8 mouse cellular contexts compared by ENCODE assay signal in the genomic region with DNA sequence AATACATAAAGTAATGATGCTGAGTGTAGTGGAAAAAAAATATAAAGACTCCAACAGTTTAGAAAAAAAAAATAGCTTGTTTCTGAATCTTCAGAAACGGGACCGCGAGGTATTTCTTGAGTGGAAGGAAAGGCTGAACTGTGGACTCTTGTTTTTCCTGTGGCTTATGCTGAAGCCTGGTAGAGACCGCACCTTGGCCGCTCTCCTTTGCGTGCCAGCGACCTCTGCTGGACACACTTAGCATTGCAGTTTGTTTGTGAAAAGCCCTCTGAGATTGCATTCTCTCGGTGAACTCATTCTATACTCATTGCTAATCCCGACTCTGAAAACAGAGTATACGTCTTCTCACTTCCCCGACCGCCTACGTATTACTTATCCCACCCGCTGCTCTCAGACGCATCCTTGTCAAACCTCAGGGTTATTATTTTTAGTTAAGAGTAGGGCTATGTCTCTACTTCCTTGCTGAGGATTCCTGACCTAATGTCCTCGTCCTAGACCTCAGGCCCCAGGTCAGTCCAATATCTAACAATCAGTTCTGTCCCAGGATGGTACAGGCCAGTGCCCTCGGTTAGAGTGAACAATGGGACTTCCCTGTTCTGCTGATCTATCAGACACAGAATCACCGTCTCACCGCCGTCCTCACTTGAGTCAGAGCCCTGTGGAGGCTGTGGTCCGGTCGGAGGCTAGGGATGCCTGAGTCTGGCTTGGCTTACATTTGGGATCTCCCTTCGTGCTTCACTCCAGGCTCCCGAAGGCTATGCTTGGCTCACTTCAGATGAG.
DNase-seq lines count a peak whose midpoint lies in the region; ATAC-seq lines count a peak whose summit lies in the region.

No protein-coding gene starts in this region.

- 30% methylated on average over 24 of the region's 24 CpGs for WGBS in intestine, embryonic 14.5 days
- WGBS in midbrain, embryonic 11.5 days: 29% methylated on average over 24 of the region's 24 CpGs

- intact Hi-C loops in left cerebral cortex, postnatal 14 days (cut with DNase I): no loop called here

- H3K4me2 ChIP-seq in intestine, embryonic 14.5 days (ENCODE audit: low read length): no peak overlapping the region
- peak overlapping the region; percentile 25; the same call in 1 of the 2 replicates for H3K4me2 ChIP-seq in midbrain, embryonic 11.5 days

- no peak overlapping the region for H3K4me3 ChIP-seq in intestine, embryonic 14.5 days (ENCODE audit: low read depth, low read length)
- H3K4me3 ChIP-seq in midbrain, embryonic 11.5 days (ENCODE audit: low read depth, low read length): no peak overlapping the region

- no peak overlapping the region for H3K27ac ChIP-seq in intestine, embryonic 14.5 days (ENCODE audit: low read depth)
- H3K27ac ChIP-seq in midbrain, embryonic 11.5 days (ENCODE audit: low read depth, low read length): no peak overlapping the region

- no peaks in the 10 kb centered on the region for H3K27me3 ChIP-seq in intestine, embryonic 14.5 days (replicated peaks; ENCODE audit: control insufficient read depth, insufficient read depth, low read length)
- H3K27me3 ChIP-seq in midbrain, embryonic 11.5 days (ENCODE audit: control insufficient read depth, insufficient read depth, low read length): no peaks in the 10 kb centered on the region

- H3K4me1 ChIP-seq in intestine, embryonic 14.5 days (replicated peaks; ENCODE audit: control insufficient read depth, insufficient read depth, low read length): no peaks in the 10 kb centered on the region
- H3K4me1 ChIP-seq in midbrain, embryonic 11.5 days (ENCODE audit: control insufficient read depth, insufficient read depth, low read length): no peaks in the 10 kb centered on the region

- H3K36me3 ChIP-seq in intestine, embryonic 14.5 days (ENCODE audit: control insufficient read depth, insufficient read depth, low read length): no peaks in the 10 kb centered on the region
- no peaks in the 10 kb centered on the region for H3K36me3 ChIP-seq in midbrain, embryonic 11.5 days (ENCODE audit: control insufficient read depth, insufficient read depth, low read length)

- peak; percentile 70 for DNase-seq in adipocyte (ENCODE audit: low spot score)
- DNase-seq in gastrocnemius, postnatal 10 days: peak; percentile 77
- peak; percentile 91 for DNase-seq in intestine, embryonic 14.5 days (ENCODE audit: low spot score)
- DNase-seq in left cerebral cortex, postnatal 14 days (ENCODE audit: low spot score in 2 of 2): peak; percentile 65 to 85
- peak; percentile 99 for DNase-seq in midbrain, embryonic 11.5 days (ENCODE audit: low spot score, missing footprints)
- peak; percentile 86 for DNase-seq in right cerebral cortex, postnatal 4 days
- peak; percentile 32 for DNase-seq in yolk sac, embryonic 10.5 days (ENCODE audit: low spot score)

- ATAC-seq in common myeloid progenitor, adult 5-6 weeks (replicated peaks; ENCODE audit: low read depth, poor library complexity, severe bottlenecking): peak; percentile 98
- peak; percentile 62; the same call in 1 of the 2 replicates for ATAC-seq in intestine, embryonic 14.5 days (replicated peaks; ENCODE audit: low FRiP score, low TSS enrichment, low read depth)
- ATAC-seq in midbrain, embryonic 11.5 days (ENCODE audit: low FRiP score): peak; percentile 78

- H3K9me3 ChIP-seq in intestine, embryonic 14.5 days (ENCODE audit: control insufficient read depth, low read length): no peaks in the 10 kb centered on the region
- no peaks in the 10 kb centered on the region for H3K9me3 ChIP-seq in midbrain, embryonic 11.5 days (ENCODE audit: control insufficient read depth, low read length)

- H3K9ac ChIP-seq in intestine, embryonic 14.5 days (ENCODE audit: low read length): no peak overlapping the region
- no peak overlapping the region for H3K9ac ChIP-seq in midbrain, embryonic 11.5 days (ENCODE audit: low read length)

Comparison
In these comparisons a context has a peak if more than half of its experiments do, and no peak if none do; other contexts are left out.
1. DNase-seq: peak in every context shown above with its lines; median percentile 99 in midbrain, embryonic 11.5 days; 91 in intestine, embryonic 14.5 days; 86 in right cerebral cortex, postnatal 4 days; 77 in gastrocnemius, postnatal 10 days; 75 in left cerebral cortex, postnatal 14 days; 70 in adipocyte; 32 in yolk sac, embryonic 10.5 days.